Mouse (Mus musculus) bone marrow macrophage, adult 2 months (primary cell): ENCODE results near the gene Gga1. TPM values are rescaled to one million over a fixed set of nuclear protein-coding genes. Genes with fewer than 3 reads are reported as not detected.

Experiments
- H3K27ac ChIP-seq: 2 replicates; pipeline ENCODE4 v1.5.1; 2012; ENCODE audit warnings: low read depth, low read length; ENCODE audit not compliant: insufficient read depth
- H3K4me1 ChIP-seq: 2 replicates; pipeline ENCODE4 v1.6.1; 2012; ENCODE audit warnings: low read length; ENCODE audit not compliant: control insufficient read depth, insufficient read depth
- H3K4me3 ChIP-seq: 2 replicates; pipeline ENCODE4 v1.5.1; 2012; ENCODE audit warnings: mild to moderate bottlenecking, low read length, moderate library complexity; ENCODE audit not compliant: insufficient read depth
- CTCF ChIP-seq: IDR thresholded peaks from 2 replicates; pipeline ENCODE4 v1.5.1; 2012; ENCODE audit warnings: low read depth, mild to moderate bottlenecking, low read length, moderate library complexity
- POLR2A ChIP-seq: IDR thresholded peaks from 2 replicates; pipeline ENCODE4 v1.6.1; 2012; ENCODE audit warnings: mild to moderate bottlenecking, low read depth, low read length, borderline replicate concordance
- polyA plus RNA-seq: library from polyadenylated mRNA; stranded (reverse); fragments of >200 nt; gene quantifications from 2 replicates; pipeline ENCODE4 v1.2.4, GENCODE M21; 2012; ENCODE audit not compliant: missing spikeins, insufficient read depth, insufficient read length

Gene Gga1
- polyA plus RNA-seq, 1 experiment = 76.5 TPM

- Histone ChIP-seq H3K4me3 (no peak overlapping the region), H3K4me1 (peaks cover 44% of the 10 kb centered on the region), H3K27ac (no peak overlapping the region)
- TF ChIP-seq POLR2A = no peak
- no peak for TF ChIP-seq CTCF
Observed at GRCm38 (mm10) chr15:78896149-78896548, 19.2 kb downstream of the Gga1 start.

- H3K4me1 ChIP-seq = peaks cover 47% of the 10 kb centered on the region
- no peak overlapping the region for H3K27ac ChIP-seq
- TF ChIP-seq POLR2A (no peak), CTCF (no peak)
- no peak overlapping the region for H3K4me3 ChIP-seq
Observed at GRCm38 (mm10) chr15:78897488-78897887, 20.5 kb downstream of the Gga1 start.

- H3K27ac ChIP-seq = no peak overlapping the region
- no peak for TF ChIP-seq POLR2A
- no peak for TF ChIP-seq CTCF
- no peak overlapping the region for H3K4me3 ChIP-seq
- H3K4me1 ChIP-seq = peaks cover 48% of the 10 kb centered on the region
Observed at GRCm38 (mm10) chr15:78898507-78899001, 21.6 kb downstream of the Gga1 start.

GRCm38 (mm10) chr15:78899409-78899739 is 22.4 kb downstream of the Gga1 start, which contains the start of gene Gm49510:
Gm49510 (plus strand) TSS chr15:78899667.
- TF ChIP-seq POLR2A (no peak), CTCF (no peak)
- peak within 1 kb of the TSS; percentile 77 for H3K4me3 ChIP-seq
- H3K27ac ChIP-seq = peak within 1 kb of the TSS; percentile 89
- H3K4me1 ChIP-seq = peaks cover 40% of the 10 kb centered on the region

- Histone ChIP-seq H3K27ac (peak within 1 kb of the TSS; percentile 89), H3K4me1 (peaks cover 34% of the 10 kb centered on the region), H3K4me3 (peak within 1 kb of the TSS; percentile 77)
- TF ChIP-seq POLR2A (no peak), CTCF (no peak)
Observed at GRCm38 (mm10) chr15:78899740-78900584, 23.0 kb downstream of the Gga1 start, which contains the start of gene Sh3bp1. Sh3bp1 (plus strand) TSS chr15:78899768.

- no peak for TF ChIP-seq POLR2A
- TF ChIP-seq CTCF = no peak
- H3K27ac ChIP-seq = peak overlapping the region; percentile 89
- peak overlapping the region; percentile 77 for H3K4me3 ChIP-seq
- H3K4me1 ChIP-seq = peaks cover 27% of the 10 kb centered on the region
Observed at GRCm38 (mm10) chr15:78900585-78901421, 23.8 kb downstream of the Gga1 start.

GRCm38 (mm10) chr15:78901422-78901789 is 24.4 kb downstream of the Gga1 start:
- H3K27ac ChIP-seq = no peak overlapping the region
- H3K4me3 ChIP-seq = peak overlapping the region; percentile 77; the same call in 1 of the 2 replicates
- no peak for TF ChIP-seq POLR2A
- no peak for TF ChIP-seq CTCF
- peaks cover 21% of the 10 kb centered on the region for H3K4me1 ChIP-seq

- Histone ChIP-seq H3K4me1 (peaks cover 15% of the 10 kb centered on the region), H3K27ac (no peak overlapping the region), H3K4me3 (peak overlapping the region; percentile 30; the same call in 1 of the 2 replicates)
- TF ChIP-seq CTCF = peak; percentile 69
- TF ChIP-seq POLR2A = no peak
Observed at GRCm38 (mm10) chr15:78903243-78903642, 26.3 kb downstream of the Gga1 start.

- Histone ChIP-seq H3K4me1 (0 out of 2 replicates have a peak, but pooled peaks cover under 1% of the 10 kb centered on the region), H3K4me3 (no peak overlapping the region), H3K27ac (no peak overlapping the region)
- TF ChIP-seq POLR2A = no peak
- TF ChIP-seq CTCF = no peak
Observed at GRCm38 (mm10) chr15:78908399-78908798, 31.4 kb downstream of the Gga1 start.
